Comparison of ENCODE assay signal across 8 mouse cellular contexts in genomic region chr13:78197819-78198390, GRCm38 (mm10). TPM values are rescaled to one million over a fixed set of nuclear protein-coding genes. Genes with fewer than 3 reads are reported as not detected.
DNase-seq lines count a peak whose midpoint lies in the region; ATAC-seq lines count a peak whose summit lies in the region.

No protein-coding gene starts in this region.

- peak overlapping the region; percentile 91 for H3K4me2 ChIP-seq in heart, embryonic 13.5 days
- H3K4me2 ChIP-seq in limb, embryonic 12.5 days, result peak overlapping the region; percentile 89
- H3K4me2 ChIP-seq in neural tube, embryonic 15.5 days, result peak overlapping the region; percentile 87

- H3K9me3 ChIP-seq in heart, embryonic 13.5 days, result no peaks in the 10 kb centered on the region
- H3K9me3 ChIP-seq in limb, embryonic 12.5 days, result no peaks in the 10 kb centered on the region
- H3K9me3 ChIP-seq in neural tube, embryonic 15.5 days (replicated peaks), result no peaks in the 10 kb centered on the region

- peak overlapping the region; percentile 83 for H3K4me3 ChIP-seq in heart, embryonic 13.5 days
- H3K4me3 ChIP-seq in limb, embryonic 12.5 days (replicated peaks), result peak overlapping the region; percentile 71
- peak overlapping the region; percentile 87 for H3K4me3 ChIP-seq in neural tube, embryonic 15.5 days (replicated peaks)

- peaks cover 26% of the 10 kb centered on the region for H3K4me1 ChIP-seq in heart, embryonic 13.5 days
- peaks cover 31% of the 10 kb centered on the region for H3K4me1 ChIP-seq in limb, embryonic 12.5 days (replicated peaks)
- H3K4me1 ChIP-seq in neural tube, embryonic 15.5 days, result peaks cover 22% of the 10 kb centered on the region

- H3K36me3 ChIP-seq in heart, embryonic 13.5 days, result 0 out of 2 replicates have a peak, but pooled peaks cover 5% of the 10 kb centered on the region
- no peaks in the 10 kb centered on the region for H3K36me3 ChIP-seq in limb, embryonic 12.5 days
- H3K36me3 ChIP-seq in neural tube, embryonic 15.5 days, result no peaks in the 10 kb centered on the region

- WGBS in heart, embryonic 13.5 days, result under 1% methylated on average over 28 of the region's 33 CpGs
- WGBS in limb, embryonic 12.5 days, result under 1% methylated on average over 28 of the region's 33 CpGs
- under 1% methylated on average over 30 of the region's 33 CpGs for WGBS in neural tube, embryonic 15.5 days

- peak; percentile 47 to 92 for DNase-seq in adrenal gland, adult (ENCODE audit: inconsistent age in 2 of 2, low spot score in 1 of 2)
- DNase-seq in adrenal gland, postnatal 4 days (ENCODE audit: low spot score in 2 of 2), result no peak
- DNase-seq in 3134 (ENCODE audit: extremely low read depth, insufficient read length, low spot score), result peak; percentile 82
- DNase-seq in cerebellum, adult 9-11 months, result peak; percentile 76
- no peak for DNase-seq in frontal cortex, postnatal 25 days (ENCODE audit: low spot score in 2 of 2)

- no peak for ATAC-seq in heart, embryonic 13.5 days (ENCODE audit: extremely low read depth, insufficient number of reproducible peaks, low FRiP score, low TSS enrichment)
- ATAC-seq in limb, embryonic 12.5 days (ENCODE audit: insufficient number of reproducible peaks, insufficient read depth, low FRiP score, low TSS enrichment, low read depth), result no peak
- no peak for ATAC-seq in neural tube, embryonic 15.5 days (ENCODE audit: low FRiP score)

- H3K9ac ChIP-seq in heart, embryonic 13.5 days, result peak overlapping the region; percentile 93
- H3K9ac ChIP-seq in limb, embryonic 12.5 days (replicated peaks), result peak overlapping the region; percentile 87
- H3K9ac ChIP-seq in neural tube, embryonic 15.5 days (replicated peaks), result peak overlapping the region; percentile 97

- H3K27ac ChIP-seq in heart, embryonic 13.5 days (replicated peaks), result peak overlapping the region; percentile 96
- peak overlapping the region; percentile 90 for H3K27ac ChIP-seq in limb, embryonic 12.5 days
- H3K27ac ChIP-seq in neural tube, embryonic 15.5 days (replicated peaks), result peak overlapping the region; percentile 99

- peaks cover 46% of the 10 kb centered on the region for H3K27me3 ChIP-seq in heart, embryonic 13.5 days (replicated peaks)
- H3K27me3 ChIP-seq in limb, embryonic 12.5 days, result peaks cover 71% of the 10 kb centered on the region
- no peaks in the 10 kb centered on the region for H3K27me3 ChIP-seq in neural tube, embryonic 15.5 days (replicated peaks)

RNA-seq across cellular contexts. Expression of gene Nr2f1, which starts 1.7 kb away (rescaled TPM):
- 10 to 100 TPM; 29.4 to 29.5 TPM for total RNA-seq in adrenal gland, postnatal 4 days (2021)
- polyA plus RNA-seq in heart, embryonic 13.5 days (2015; fragmentation: Nextera tagmentation; extraction: Ambion mirVana), result 4.1 and 4.6 TPM in 2 replicates
- polyA plus RNA-seq in limb, embryonic 12.5 days (2016; fragmentation: Nextera tagmentation; extraction: Ambion mirVana), result 5.7 and 6.6 TPM in 2 replicates
- 30.3 and 37.8 TPM in 2 replicates for polyA plus RNA-seq in neural tube, embryonic 15.5 days (2015; fragmentation: Nextera tagmentation; extraction: Ambion mirVana)

Comparison
In these comparisons a context has a peak if more than half of its experiments do, and no peak if none do; other contexts are left out.
1. DNase-seq: peak in adrenal gland, adult (2 of 2), 3134 (single experiment) and cerebellum, adult 9-11 months (single experiment); none in adrenal gland, postnatal 4 days (0 of 2) and frontal cortex, postnatal 25 days (0 of 2).
2. Peak in every context shown above with its lines, with median percentiles within 50 percentile points of each other: H3K27ac ChIP-seq, H3K4me2 ChIP-seq, H3K4me3 ChIP-seq and H3K9ac ChIP-seq.